Mouse (Mus musculus) lung, adult 2 months (tissue): Measurements from ENCODE around the gene Mob1b. TPM values are rescaled to one million over a fixed set of nuclear protein-coding genes. Genes with fewer than 3 reads are reported as not detected.
A peak's percentile ranks its signal among the peaks of the same experiment; 100 is the strongest.
"Not testable (repeated sequence)": the region's sequence is repeated elsewhere in the genome, so short reads cannot be mapped to it uniquely, and the experiment has no call there.

Source experiments
- DNase-seq: peaks from one replicate; pipeline ENCODE4 v3.0.0; 2022
- H3K4me1 ChIP-seq: fragments of 200-500 bp; 2 replicates; pipeline ENCODE4 v1.6.1; 2011; ENCODE audit warnings: low read length; ENCODE audit not compliant: control insufficient read depth, insufficient read depth
- H3K4me3 ChIP-seq: fragments of 200-500 bp; replicated peaks from 2 replicates; pipeline ENCODE3; 2011; ENCODE audit warnings: low read depth, mild to moderate bottlenecking, control low read depth, low read length; ENCODE audit errors: extremely low read depth
- CTCF ChIP-seq: fragments of 200-500 bp; IDR thresholded peaks from 2 replicates; pipeline ENCODE4 v1.5.1; 2011; ENCODE audit warnings: mild to moderate bottlenecking, low read length, control low read depth; ENCODE audit not compliant: insufficient read depth
- POLR2A ChIP-seq: fragments of 200-500 bp; IDR thresholded peaks from 2 replicates; pipeline ENCODE4 v1.6.1; 2011; ENCODE audit warnings: low read depth, mild to moderate bottlenecking, control low read depth, low read length, borderline replicate concordance; ENCODE audit errors: extremely low read depth
- WGBS: fragments of 180-500 bp; shearing (Covaris S2); methylation state at CpG from one replicate; pipeline ENCODE4 v1.1.7; 2018; 5-methylcytosine and 5-hydroxymethylcytosine counted together
- polyA plus RNA-seq: library from polyadenylated mRNA; depleted of rRNA; stranded (reverse); fragments of >200 nt; gene quantifications from 2 replicates; pipeline ENCODE4 v1.2.3, GENCODE M21; 2012

Mob1b gene
- polyA plus RNA-seq, 1 experiment = 7.1 TPM

DNA sequence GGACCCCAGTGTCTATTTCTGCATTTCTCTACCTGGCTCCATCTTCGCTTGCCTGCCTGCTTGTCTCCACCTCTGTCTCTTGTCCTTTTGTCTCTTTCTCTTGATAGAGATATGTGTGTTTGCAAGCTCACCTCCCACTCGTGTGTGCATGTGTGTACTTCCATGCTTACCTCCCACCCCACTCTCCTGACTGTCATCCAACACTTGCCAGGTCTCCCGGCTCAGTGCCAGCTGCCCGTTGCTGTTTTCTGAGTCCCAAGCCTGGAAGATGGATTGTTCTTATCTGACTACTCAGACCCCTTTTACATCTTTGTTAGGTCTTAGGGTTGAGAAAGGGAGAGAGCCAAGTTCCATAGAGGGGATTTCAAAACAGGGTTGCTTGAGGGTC, 1.6 kb downstream of the Mob1b start:
- Histone ChIP-seq H3K4me3 (peak overlapping the region; percentile 98), H3K4me1 (peaks cover 15% of the 10 kb centered on the region)
- DNase-seq = no peak
- TF ChIP-seq CTCF (no peak), POLR2A (no peak)
- 20% methylated on average over 4 of the region's 4 CpGs for WGBS

DNA sequence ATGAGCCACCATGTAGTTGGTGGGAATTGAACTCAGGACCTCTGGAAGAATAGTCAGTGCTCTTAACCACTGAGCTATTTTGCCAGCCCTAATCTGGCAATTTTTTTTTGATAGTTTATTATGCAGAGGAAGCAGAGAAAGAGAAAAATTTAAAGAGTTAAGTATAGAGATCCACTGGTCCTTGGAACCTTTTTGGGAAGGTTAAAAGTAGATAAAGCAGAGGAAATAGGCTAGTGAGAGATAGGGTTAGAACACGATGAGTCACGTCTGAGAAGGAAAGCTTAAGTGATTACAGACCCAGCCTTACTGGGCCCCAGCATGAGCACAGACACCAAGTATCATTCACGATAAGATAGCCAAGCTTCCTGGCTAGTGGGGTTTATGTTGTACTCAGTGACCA, 3.4 kb downstream of the Mob1b start:
- WGBS = 21% methylated on average over 3 of the region's 3 CpGs
- Histone ChIP-seq H3K4me1 (peaks cover 18% of the 10 kb centered on the region), H3K4me3 (no peak overlapping the region)
- DNase-seq = no peak
- TF ChIP-seq POLR2A (no peak), CTCF (no peak)

DNA sequence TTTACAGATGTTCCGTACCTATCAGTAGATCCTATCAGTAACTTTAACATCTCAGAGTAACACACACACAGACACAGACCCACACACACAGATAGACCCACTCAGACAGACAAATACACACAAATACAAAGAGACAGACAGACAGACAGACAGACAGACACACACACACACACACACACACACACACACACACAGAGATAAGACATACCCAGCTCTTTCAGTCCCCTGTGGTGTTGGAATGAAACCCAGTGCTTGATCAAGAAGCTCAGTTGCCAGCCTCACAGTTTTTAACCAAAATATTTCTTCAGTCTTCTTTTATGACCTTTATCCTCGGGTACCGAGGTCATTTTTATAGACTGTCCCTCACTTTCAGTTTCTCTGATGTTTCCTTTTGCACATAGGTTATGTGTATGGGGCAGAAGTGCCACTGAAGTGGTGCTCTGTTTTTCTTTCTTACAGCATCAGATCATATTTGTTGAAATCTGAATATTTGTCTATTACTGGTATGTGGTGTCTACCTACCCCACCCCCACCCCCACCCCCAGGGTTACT, 7.0 kb downstream of the Mob1b start:
- WGBS = 59% methylated on average over 3 of the region's 3 CpGs
- no peak for DNase-seq
- TF ChIP-seq POLR2A (no peak), CTCF (no peak)
- Histone ChIP-seq H3K4me3 (no peak overlapping the region), H3K4me1 (peaks cover 6% of the 10 kb centered on the region; the same call in 1 of the 2 replicates)

DNA sequence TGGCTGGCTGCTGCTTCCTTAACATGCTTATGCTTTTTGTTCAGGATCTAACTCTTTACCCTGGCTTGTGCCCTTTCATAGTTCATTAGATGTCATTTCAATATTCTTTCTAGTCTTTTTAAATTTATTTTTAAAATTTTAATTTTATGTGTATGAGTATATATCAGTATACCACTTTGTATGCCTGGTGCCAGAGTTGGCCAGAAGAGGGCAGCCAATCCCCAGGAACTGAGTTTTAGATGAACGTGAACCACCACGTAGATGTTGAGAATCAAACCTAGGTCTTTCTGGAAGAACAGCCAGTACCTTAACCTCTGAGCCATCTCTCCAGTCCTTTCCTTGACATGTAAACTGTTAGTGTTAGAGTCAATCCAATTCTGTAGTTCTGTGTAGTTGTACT, 14.1 kb downstream of the Mob1b start:
- TF ChIP-seq POLR2A (no peak), CTCF (0 out of 2 replicates have a peak, but pooled peaks have one; percentile 14)
- DNase-seq = no peak
- 89% methylated on average over 2 of the region's 2 CpGs for WGBS

DNA sequence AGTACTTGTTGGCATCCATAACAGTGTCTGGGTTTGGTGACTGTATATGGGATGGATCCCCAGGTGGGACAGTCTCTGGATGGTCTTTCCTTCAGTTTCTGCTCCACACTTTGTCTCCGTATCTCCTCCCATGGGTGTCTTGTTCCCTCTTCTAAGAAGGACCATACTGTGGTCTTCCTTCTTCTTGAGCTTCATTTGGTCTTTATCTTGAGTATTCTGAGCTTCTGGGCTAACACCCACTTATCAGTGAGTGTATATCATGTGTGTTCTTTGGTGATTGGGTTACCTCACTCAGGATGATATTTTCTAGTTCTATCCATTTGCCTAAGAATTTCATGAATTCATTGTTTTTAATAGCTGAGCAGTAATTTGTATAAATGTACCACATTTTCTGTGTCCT, 20.4 kb downstream of the Mob1b start:
- not testable (repeated sequence) for DNase-seq, H3K4me3 ChIP-seq, H3K4me1 ChIP-seq
- 97% methylated on average over 1 of the region's 1 CpGs for WGBS

More for the DNA sequence above, 14.1 kb downstream of the Mob1b start:
- Histone ChIP-seq H3K4me3 (no peak overlapping the region), H3K4me1 (no peaks in the 10 kb centered on the region)

DNA sequence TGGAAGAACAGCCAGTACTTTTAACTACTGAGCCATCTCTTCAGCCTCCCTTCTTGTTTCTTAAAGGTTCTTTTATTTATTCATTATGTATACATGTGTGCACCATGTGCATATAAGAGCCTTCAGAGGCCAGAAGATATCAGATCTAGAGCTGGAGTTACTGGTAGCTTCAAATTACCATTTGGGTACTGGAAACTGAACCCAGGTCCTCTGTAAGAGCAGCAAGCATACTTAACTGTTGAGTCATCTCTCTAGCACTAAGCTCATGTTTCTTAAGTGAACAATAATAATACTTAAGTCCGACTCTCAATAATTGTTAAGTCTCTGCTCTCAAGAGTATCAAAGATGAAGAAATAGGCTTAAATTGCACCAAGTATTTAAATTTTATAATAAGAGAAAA, 27.1 kb downstream of the Mob1b start:
- Histone ChIP-seq H3K4me3 (no peak overlapping the region), H3K4me1 (no peaks in the 10 kb centered on the region)
- TF ChIP-seq POLR2A (no peak), CTCF (no peak)
- DNase-seq = no peak
- 64% methylated on average over 1 of the region's 1 CpGs for WGBS

DNA sequence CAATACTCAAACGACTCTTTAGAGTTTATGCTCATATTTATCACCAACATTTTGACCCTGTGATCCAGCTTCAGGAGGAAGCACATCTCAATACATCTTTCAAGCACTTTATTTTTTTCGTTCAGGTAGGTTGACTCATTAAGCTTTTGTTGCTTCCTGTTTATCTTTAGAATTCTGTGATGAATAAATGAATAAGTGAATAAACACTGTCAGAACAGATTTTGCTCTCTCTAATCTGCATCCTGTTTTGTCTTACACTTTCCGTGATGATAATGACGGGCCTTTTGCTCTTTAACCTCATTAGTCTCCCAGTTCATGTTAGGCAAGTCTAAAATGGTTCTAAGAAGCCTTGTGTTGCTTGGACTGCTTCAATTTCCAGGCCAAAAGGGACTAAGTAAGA, 32.5 kb downstream of the Mob1b start:
- H3K4me1 ChIP-seq = no peaks in the 10 kb centered on the region
- no peak for DNase-seq
- no peak for TF ChIP-seq CTCF
- TF ChIP-seq POLR2A = no peak
- no peak overlapping the region for H3K4me3 ChIP-seq
- WGBS = 52% methylated on average over 4 of the region's 4 CpGs

DNA sequence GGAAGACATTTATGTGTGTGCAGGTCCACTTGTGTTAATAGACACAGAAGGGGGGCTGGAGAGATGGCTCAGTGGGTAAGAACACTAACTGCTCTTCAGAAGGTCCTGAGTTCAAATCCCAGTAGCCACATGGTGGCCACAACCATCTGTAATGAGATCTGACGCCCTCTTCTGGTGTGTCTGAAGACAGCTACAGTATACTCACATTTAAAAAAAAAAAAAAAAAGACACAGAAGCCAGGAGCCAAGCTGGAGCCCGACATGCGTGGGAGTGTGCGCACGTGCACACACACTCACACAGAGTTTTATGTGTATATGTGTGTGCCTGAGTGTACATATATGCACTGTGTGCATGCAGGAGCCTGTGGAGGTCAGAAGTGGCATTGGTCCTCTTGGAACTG, 42.0 kb downstream of the Mob1b start:
- no peak for TF ChIP-seq POLR2A
- TF ChIP-seq CTCF = no peak
- DNase-seq = no peak
- WGBS = 91% methylated on average over 5 of the region's 5 CpGs

DNA sequence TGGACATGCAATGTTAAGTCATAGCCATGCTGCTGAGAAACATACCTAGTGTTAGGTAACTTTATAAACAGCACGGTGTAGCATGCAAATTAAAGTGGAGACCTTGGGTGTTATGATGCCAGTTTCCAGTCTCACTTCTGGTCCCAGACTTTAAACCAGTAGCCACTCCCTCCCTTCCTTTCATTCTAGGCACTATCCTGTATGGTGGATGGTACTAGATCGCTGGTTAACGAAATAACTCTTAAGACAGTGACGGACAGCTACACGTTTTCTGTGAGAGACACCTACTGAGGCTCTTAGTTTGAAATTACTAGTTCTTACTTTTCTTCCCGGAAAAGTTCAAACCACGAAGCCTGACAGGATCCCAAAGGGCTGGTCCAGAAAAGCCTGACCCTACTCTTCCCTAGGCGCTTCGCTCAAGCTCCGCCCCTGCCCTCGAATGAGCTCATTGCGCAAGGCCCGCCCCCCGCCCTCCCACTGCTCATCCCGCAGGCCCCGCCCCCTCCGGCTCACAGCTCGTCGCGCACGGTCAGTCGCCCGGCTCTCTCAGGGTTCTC, 43.9 kb downstream of the Mob1b start:
- peak overlapping the region; percentile 62 for H3K4me3 ChIP-seq
- under 1% methylated on average over 23 of the region's 23 CpGs for WGBS
- TF ChIP-seq CTCF (no peak), POLR2A (no peak)
- peaks cover 3% of the 10 kb centered on the region for H3K4me1 ChIP-seq
- no peak for DNase-seq

More for the DNA sequence above, 42.0 kb downstream of the Mob1b start:
- no peak overlapping the region for H3K4me3 ChIP-seq
- H3K4me1 ChIP-seq = peaks cover 3% of the 10 kb centered on the region

DNA sequence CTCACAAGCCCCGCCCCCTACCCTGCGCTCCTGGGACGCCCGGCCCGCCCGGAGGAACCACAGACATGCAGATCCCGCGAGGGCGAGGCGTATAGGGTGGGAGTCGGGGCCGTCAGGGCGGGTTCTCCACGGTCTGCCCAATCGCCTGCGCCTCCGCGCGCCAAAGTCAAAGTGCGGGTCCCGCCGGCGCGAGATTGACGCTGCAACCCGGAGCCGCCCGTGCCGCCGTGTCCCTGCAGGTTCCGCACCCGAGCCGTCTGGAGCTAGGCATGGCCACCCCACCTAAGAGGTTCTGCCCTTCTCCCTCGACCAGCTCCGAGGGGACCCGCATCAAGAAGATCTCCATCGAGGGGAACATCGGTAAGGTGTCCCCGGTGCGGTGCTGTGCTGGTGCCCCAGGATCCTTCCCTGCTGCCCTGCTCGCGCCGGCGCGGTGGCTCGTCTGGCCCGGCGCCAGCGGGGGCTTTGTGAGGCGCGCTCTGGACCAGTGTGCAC, 44.4 kb downstream of the Mob1b start, which contains the start of gene Dck:
Dck (plus strand) TSS at position 10 of the 495 bp plus-strand sequence.
- Histone ChIP-seq H3K4me3 (peak within 1 kb of the TSS; percentile 94), H3K4me1 (peaks cover 3% of the 10 kb centered on the region)
- TF ChIP-seq CTCF (no peak), POLR2A (no peak)
- DNase-seq = peak; percentile 94
- WGBS = under 1% methylated on average over 51 of the region's 51 CpGs
